Mouse (Mus musculus) cerebellum, adult 2 months (tissue): ENCODE data around the gene H1foo. TPM values are rescaled to one million over a fixed set of nuclear protein-coding genes. Genes with fewer than 3 reads are reported as not detected.

ENCODE experiments used
- DNase-seq, 2 experiments: peaks; one replicate each; pipeline ENCODE4 v3.0.0; 2021
- H3K27ac ChIP-seq: fragments of 200-500 bp; 2 replicates; pipeline ENCODE4 v1.5.1; 2012; ENCODE audit warnings: low read length, control low read depth, inconsistent platforms; ENCODE audit not compliant: insufficient read depth
- H3K27me3 ChIP-seq: fragments of 200-500 bp; 2 replicates; pipeline ENCODE4 v1.6.1; 2012; ENCODE audit warnings: inconsistent platforms, mild to moderate bottlenecking, low read length, moderate library complexity; ENCODE audit not compliant: control insufficient read depth, insufficient read depth
- H3K4me1 ChIP-seq: fragments of 200-500 bp; 2 replicates; pipeline ENCODE4 v1.6.1; 2011; ENCODE audit warnings: low read length; ENCODE audit not compliant: control insufficient read depth, insufficient read depth
- H3K4me3 ChIP-seq: fragments of 200-500 bp; replicated peaks from 2 replicates; pipeline ENCODE3; 2011; ENCODE audit warnings: mild to moderate bottlenecking, low read depth, low read length, control low read depth; ENCODE audit not compliant: insufficient read depth
- CTCF ChIP-seq: fragments of 200-500 bp; IDR thresholded peaks from 2 replicates; pipeline ENCODE4 v1.5.1; 2011; ENCODE audit warnings: low read depth, mild to moderate bottlenecking, control low read depth, low read length, moderate library complexity, borderline replicate concordance; ENCODE audit not compliant: insufficient read depth
- POLR2A ChIP-seq: fragments of 200-500 bp; IDR thresholded peaks from 2 replicates; pipeline ENCODE4 v1.6.1; 2011; ENCODE audit warnings: low read length, control low read depth, borderline replicate concordance; ENCODE audit not compliant: insufficient read depth
- WGBS: fragments of 180-500 bp; shearing (Covaris S2); methylation state at CpG from one replicate; pipeline ENCODE4 v1.1.7; 2018; 5-methylcytosine and 5-hydroxymethylcytosine counted together
- polyA plus RNA-seq: library from polyadenylated mRNA; depleted of rRNA; stranded (reverse); fragments of >200 nt; gene quantifications from 2 replicates; pipeline ENCODE4 v1.2.3, GENCODE M21; 2012

Gene H1foo
- polyA plus RNA-seq, 1 experiment, result not detected

DNA sequence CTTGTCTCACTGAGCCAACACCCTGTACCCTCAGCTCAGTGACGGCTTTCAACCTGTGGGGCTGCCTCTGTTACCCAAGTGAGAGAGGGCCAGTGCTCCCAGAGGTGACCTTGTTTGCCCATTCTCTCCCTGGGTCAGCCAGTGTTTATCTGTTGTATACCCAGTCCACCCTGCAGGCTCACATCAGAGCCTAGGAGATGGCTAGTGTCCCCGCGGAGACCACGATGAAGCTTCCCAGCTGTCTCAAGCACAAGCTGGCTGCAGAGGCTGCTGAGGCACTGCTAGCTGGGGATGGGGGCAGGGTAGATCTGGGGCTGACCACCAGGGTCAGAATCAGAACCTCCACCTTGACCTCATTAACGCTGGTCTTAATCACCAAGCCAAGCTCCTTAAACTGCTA, 14.7 kb upstream of the H1foo start:
- Histone ChIP-seq H3K4me1 (0 out of 2 replicates have a peak, but pooled peaks cover 3% of the 10 kb centered on the region), H3K27me3 (no peaks in the 10 kb centered on the region), H3K27ac (no peak overlapping the region), H3K4me3 (no peak overlapping the region)
- 69% methylated on average over 5 of the region's 5 CpGs for WGBS
- no peak for TF ChIP-seq POLR2A
- TF ChIP-seq CTCF, result no peak
- no peak for DNase-seq

DNA sequence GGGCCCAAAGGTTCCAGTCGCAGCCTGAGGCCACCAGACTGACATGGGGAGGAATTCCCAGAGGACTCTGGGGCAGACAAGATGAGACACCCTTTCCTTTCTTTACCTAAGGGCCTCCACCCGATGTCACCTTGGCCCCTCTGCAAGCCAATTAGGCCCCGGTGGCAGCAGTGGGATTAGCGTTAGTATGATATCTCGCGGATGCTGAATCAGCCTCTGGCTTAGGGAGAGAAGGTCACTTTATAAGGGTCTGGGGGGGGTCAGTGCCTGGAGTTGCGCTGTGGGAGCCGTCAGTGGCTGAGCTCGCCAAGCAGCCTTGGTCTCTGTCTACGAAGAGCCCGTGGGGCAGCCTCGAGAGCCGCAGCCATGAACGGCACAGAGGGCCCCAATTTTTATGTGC, 13.1 kb upstream of the H1foo start, which contains the start of gene Rho:
TSS of gene Rho (plus strand) at position 110 of the 400 bp plus-strand sequence.
- TF ChIP-seq POLR2A, result no peak
- TF ChIP-seq CTCF, result no peak
- 89% methylated on average over 14 of the region's 14 CpGs for WGBS
- no peak for DNase-seq
- Histone ChIP-seq H3K27me3 (no peaks in the 10 kb centered on the region), H3K27ac (no peak within 1 kb of the TSS), H3K4me1 (peaks cover 9% of the 10 kb centered on the region; the same call in 1 of the 2 replicates), H3K4me3 (no peak within 1 kb of the TSS)

DNA sequence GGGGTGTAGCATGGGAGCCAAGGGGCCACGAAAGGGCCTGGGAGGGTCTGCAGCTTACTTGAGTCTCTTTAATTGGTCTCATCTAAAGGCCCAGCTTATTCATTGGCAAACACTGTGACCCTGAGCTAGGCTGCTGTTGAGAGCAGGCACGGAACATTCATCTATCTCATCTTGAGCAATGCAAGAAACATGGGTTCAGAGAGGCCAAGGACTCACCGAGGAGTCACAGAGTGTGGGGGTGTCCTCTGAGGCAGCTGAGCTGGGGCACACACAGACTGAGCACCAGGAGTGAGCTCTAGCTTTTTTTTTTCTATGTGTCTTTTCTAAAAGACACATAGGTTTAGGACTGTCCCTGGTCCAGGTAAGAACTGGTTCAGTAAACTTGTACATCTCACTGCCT, 12.3 kb upstream of the H1foo start:
- no peaks in the 10 kb centered on the region for H3K27me3 ChIP-seq
- no peak for DNase-seq
- no peak overlapping the region for H3K27ac ChIP-seq
- peaks cover 9% of the 10 kb centered on the region; the same call in 1 of the 2 replicates for H3K4me1 ChIP-seq
- TF ChIP-seq CTCF (no peak), POLR2A (no peak)
- WGBS, result 97% methylated on average over 3 of the region's 3 CpGs
- no peak overlapping the region for H3K4me3 ChIP-seq

DNA sequence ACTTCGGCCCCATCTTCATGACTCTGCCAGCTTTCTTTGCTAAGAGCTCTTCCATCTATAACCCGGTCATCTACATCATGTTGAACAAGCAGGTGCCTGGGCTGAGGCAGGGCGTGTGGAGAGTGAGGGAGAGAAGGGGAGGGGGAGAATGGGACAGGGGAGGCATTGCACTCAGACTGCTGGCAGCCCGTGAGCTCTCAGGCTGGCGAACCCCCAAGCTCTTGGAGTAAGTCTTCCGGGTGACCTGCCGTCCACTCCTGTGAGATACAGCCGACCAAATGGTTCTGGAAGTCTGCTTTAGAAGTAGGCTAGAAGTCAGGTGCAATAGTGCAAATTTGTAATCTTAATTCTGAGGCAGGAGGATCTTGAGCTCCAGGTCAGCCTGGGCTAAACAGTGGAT, 9.2 kb upstream of the H1foo start:
- H3K27ac ChIP-seq, result no peak overlapping the region
- no peaks in the 10 kb centered on the region for H3K27me3 ChIP-seq
- no peak for DNase-seq
- no peak overlapping the region for H3K4me3 ChIP-seq
- TF ChIP-seq CTCF (no peak), POLR2A (no peak)
- peaks cover 9% of the 10 kb centered on the region; the same call in 1 of the 2 replicates for H3K4me1 ChIP-seq
- WGBS, result 33% methylated on average over 8 of the region's 8 CpGs

DNA sequence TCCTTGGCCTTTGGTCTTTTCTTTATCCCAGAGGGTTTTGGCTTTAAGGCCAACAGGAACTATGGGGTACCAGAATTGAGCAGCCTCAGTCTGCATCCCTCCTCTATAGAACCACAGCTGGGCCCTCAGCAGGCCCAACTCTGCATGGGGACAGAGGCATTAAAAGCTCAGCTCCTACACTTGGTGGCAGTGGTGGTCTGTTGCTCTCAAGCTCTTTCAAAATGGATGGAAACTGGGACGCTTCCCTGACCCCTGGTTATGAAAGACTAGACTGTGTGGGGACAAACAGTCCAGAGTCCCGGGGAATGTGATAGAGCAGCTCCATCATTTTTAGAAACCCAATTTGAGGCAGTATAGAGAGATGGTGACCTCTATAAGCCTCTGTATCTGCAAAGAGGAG, 6.7 kb upstream of the H1foo start:
- DNase-seq, result no peak
- Histone ChIP-seq H3K27ac (no peak overlapping the region), H3K27me3 (no peaks in the 10 kb centered on the region), H3K4me3 (no peak overlapping the region), H3K4me1 (peaks cover 9% of the 10 kb centered on the region; the same call in 1 of the 2 replicates)
- no peak for TF ChIP-seq CTCF
- no peak for TF ChIP-seq POLR2A
- WGBS, result 94% methylated on average over 2 of the region's 2 CpGs

DNA sequence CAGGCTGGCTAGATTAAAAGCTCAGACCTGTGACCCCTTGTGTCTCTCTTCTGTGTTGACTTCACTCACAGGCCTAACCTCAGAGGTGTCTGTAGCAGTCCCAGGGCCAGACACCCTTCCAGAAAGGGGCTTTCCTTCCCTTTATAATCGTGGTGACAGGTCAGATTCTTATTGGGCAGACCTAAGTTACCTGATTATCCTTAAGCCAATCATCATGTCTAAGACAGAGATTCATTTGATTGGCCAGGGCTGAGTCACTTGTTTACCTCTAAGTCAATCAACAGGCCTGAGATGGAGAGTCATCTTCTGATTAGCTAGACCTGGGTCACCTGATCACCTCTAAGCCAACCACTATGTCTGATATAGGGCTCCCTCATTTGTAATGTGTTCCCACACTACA, 5.9 kb upstream of the H1foo start:
- peaks cover 9% of the 10 kb centered on the region; the same call in 1 of the 2 replicates for H3K4me1 ChIP-seq
- H3K4me3 ChIP-seq, result no peak overlapping the region
- no peaks in the 10 kb centered on the region for H3K27me3 ChIP-seq
- H3K27ac ChIP-seq, result no peak overlapping the region
- TF ChIP-seq POLR2A (no peak), CTCF (no peak)
- no peak for DNase-seq
- WGBS, result 83% methylated on average over 1 of the region's 1 CpGs

DNA sequence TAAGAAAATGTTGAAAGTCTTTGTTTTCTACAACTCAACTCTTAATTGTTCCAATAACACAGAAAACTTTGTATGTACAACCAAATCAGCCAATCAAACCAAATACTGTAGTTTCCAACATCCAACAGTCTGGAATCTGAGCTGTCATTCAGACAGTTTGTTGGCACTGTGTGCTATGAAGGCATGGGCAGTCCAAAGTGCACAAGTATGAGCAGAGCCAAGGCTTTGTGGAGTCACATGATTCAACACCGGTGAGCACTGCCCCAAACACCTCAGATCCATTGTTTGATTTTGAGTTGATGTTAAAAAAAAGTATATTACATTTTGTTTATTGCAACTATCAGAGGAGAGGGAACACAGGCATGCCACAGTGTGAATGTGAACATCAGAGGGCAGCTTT, 4.1 kb upstream of the H1foo start:
- 27% methylated on average over 1 of the region's 1 CpGs for WGBS
- Histone ChIP-seq H3K4me3 (no peak overlapping the region), H3K27ac (no peak overlapping the region), H3K27me3 (no peaks in the 10 kb centered on the region), H3K4me1 (peaks cover 2% of the 10 kb centered on the region; the same call in 1 of the 2 replicates)
- TF ChIP-seq POLR2A (no peak), CTCF (no peak)
- DNase-seq, result no peak

DNA sequence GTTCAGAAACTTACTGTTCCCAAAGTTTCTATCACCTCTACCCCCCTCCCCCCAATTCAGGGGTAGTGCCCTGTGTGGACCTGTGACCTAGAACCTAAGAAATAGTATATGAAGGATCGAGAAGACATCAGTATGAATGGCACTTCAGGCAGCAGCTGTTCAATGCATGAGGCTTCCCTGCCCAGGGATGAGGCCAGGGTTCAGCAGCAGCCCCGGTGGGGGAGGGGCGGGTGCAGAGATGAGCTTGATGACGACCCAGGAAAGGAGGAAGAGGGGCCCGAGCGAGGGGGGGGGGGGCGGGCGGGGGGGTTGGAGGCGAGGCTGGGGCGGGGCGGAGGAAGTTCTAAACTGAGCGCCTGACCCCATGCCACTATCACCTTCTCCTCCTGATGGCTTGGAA, 3.6 kb upstream of the H1foo start:
- Histone ChIP-seq H3K4me3 (no peak overlapping the region), H3K4me1 (no peaks in the 10 kb centered on the region), H3K27me3 (no peaks in the 10 kb centered on the region), H3K27ac (no peak overlapping the region)
- 20% methylated on average over 8 of the region's 12 CpGs for WGBS
- TF ChIP-seq CTCF (no peak), POLR2A (no peak)
- DNase-seq, result no peak
